Mouse (Mus musculus): ENCODE results near the gene Gc. TPM values are rescaled to one million over a fixed set of nuclear protein-coding genes. Genes with fewer than 3 reads are reported as not detected.
A peak's percentile ranks its signal among the peaks of the same experiment; 100 is the strongest.

Gene Gc
- polyA plus RNA-seq, 1 experiment from 2014 or later: 0.70 TPM

DNA sequence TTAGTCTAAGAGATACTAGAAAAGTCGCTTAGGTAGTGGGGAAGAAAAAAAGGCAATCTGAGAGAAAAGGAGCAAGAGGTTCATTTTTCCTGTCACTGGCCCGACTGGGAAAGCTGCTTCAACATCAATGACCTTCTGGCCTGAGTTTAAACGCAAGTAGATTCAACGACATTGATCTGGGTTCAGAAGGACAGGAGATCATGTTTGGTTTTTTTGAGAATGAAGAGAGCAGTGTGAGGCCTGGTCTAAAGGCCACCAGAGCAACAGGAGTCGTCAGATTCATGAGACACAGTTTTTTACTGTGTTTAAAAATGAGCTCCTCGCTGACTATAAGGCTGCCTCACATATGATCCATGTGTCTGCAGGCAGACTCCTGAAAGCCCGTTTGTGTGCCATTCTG, 9.7 kb downstream of the Gc start:
- H3K9ac ChIP-seq: no peak overlapping the region
- no peak overlapping the region for H3K4me3 ChIP-seq
- H3K4me2 ChIP-seq: no peak overlapping the region
- H3K27ac ChIP-seq: no peak overlapping the region
- no peaks in the 10 kb centered on the region for H3K36me3 ChIP-seq
- 40% methylated on average over 7 of the region's 7 CpGs for WGBS
- ATAC-seq (ENCODE audit: borderline replicate concordance, extremely low read depth, low FRiP score, low TSS enrichment): no peak
- H3K4me1 ChIP-seq: no peaks in the 10 kb centered on the region
- no peaks in the 10 kb centered on the region for H3K27me3 ChIP-seq
- H3K9me3 ChIP-seq: no peaks in the 10 kb centered on the region

DNA sequence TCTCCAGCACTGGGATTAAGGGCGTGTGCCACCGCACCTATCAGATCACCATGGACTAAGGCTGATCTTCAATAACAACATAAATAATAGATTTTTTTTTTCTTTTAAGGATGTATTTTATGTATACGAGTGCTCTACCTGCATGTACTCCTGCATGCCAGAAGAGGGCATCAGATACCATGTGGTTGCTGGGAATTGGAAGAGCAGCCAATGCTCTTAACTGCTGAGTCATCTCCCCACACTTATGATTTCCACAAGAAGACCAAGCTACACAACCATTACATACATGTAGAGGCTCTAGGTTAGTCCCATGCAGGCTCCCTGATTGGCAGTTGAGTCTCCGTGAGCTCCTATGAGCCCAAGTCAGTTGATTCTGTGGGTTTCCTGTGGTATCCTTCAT, 13.3 kb downstream of the Gc start:
- Histone ChIP-seq H3K4me2 (no peak overlapping the region), H3K27ac (no peak overlapping the region), H3K4me1 (no peaks in the 10 kb centered on the region), H3K4me3 (no peak overlapping the region), H3K9ac (no peak overlapping the region), H3K36me3 (no peaks in the 10 kb centered on the region), H3K27me3 (no peaks in the 10 kb centered on the region), H3K9me3 (no peaks in the 10 kb centered on the region)
- ATAC-seq (ENCODE audit: borderline replicate concordance, extremely low read depth, low FRiP score, low TSS enrichment): no peak
- 78% methylated on average over 4 of the region's 4 CpGs for WGBS

DNA sequence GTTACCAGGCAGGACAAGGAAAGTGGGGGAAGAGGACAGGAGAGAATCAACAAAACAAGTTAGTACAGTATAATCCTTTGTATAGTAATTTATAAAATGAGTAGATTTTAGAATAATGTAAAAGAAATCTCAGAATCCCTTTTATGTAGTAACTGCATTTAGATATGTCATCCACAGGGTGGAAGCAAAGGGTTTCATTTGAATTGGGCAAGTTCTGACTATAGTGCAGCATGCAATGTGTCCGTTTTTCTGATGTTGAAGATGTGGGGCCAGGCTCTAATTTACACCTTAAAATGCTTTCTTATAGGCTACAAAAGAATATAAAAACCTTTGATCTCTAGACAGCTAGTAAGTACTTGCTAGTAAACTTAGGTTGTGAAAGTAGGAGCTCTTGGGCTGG, 46.2 kb downstream of the Gc start:
- Histone ChIP-seq H3K4me3 (no peak overlapping the region), H3K27me3 (no peaks in the 10 kb centered on the region), H3K36me3 (no peaks in the 10 kb centered on the region), H3K4me1 (no peaks in the 10 kb centered on the region), H3K9ac (no peak overlapping the region), H3K4me2 (no peak overlapping the region), H3K9me3 (no peaks in the 10 kb centered on the region), H3K27ac (no peak overlapping the region)
- 53% methylated on average over 1 of the region's 1 CpGs for WGBS
- no peak for ATAC-seq (ENCODE audit: borderline replicate concordance, extremely low read depth, low FRiP score, low TSS enrichment)

DNA sequence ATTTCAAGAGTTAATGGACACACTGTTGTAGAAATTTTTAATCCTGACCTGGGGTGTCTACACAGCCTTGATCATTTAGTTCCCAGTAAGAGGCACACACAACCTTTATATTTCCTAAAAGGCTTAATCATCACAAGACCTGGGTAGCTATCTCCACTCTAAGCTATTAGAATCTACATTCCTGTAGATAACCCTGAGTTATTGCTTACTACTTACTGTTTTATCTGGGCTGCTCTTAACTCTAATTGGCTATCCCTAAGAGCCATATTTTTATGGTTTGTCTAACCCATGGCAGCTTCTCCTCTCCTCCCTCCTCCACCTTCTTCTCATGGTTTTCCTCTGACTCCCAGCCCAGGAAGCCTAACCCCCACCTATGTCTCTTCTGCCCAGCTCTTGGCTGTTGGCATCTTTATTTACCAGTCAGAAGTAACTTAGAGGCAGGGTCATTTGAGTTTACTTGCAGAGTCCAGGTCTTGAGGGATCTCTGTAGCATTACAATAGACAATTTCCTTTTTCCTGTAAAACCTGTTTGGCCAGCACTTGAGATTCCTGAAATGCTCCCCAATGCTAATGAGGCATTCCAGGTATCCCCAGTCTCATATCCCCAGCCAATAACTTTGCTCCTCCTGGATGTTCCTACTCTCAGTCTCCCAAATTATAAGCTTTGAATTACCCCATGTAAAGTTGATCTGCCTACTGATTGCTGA, 50.2 kb downstream of the Gc start:
- peak overlapping the region; percentile 6; the same call in 1 of the 2 replicates for H3K27ac ChIP-seq
- H3K4me2 ChIP-seq: no peak overlapping the region
- no peak overlapping the region for H3K9ac ChIP-seq
- no peaks in the 10 kb centered on the region for H3K36me3 ChIP-seq
- ATAC-seq (ENCODE audit: borderline replicate concordance, extremely low read depth, low FRiP score, low TSS enrichment): 0 out of 2 replicates have a peak, but pooled peaks have one; percentile 35
- 0 out of 2 replicates have a peak, but pooled peaks cover 2% of the 10 kb centered on the region for H3K4me1 ChIP-seq
- H3K9me3 ChIP-seq: no peaks in the 10 kb centered on the region
- no peak overlapping the region for H3K4me3 ChIP-seq
- H3K27me3 ChIP-seq: no peaks in the 10 kb centered on the region

DNA sequence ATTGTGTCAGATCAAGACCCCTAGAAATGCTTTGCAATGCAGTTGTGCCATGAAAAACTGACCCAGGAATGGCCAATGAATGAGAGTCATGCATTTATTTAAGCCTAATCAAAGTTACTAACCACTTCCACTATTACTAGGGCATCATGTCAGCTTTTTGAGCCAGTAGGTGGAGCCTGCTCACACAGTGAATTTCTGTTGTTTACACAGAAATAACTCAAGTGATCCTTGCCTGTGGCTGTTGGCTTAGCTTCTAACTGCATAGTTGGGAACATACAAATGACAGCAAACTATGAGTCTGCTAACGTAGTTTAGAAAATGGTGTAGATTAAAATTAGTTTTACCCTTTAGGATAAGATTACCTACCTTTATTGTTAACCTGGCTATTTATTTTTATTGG, 52.6 kb downstream of the Gc start:
- 25% methylated on average over 1 of the region's 1 CpGs for WGBS

DNA sequence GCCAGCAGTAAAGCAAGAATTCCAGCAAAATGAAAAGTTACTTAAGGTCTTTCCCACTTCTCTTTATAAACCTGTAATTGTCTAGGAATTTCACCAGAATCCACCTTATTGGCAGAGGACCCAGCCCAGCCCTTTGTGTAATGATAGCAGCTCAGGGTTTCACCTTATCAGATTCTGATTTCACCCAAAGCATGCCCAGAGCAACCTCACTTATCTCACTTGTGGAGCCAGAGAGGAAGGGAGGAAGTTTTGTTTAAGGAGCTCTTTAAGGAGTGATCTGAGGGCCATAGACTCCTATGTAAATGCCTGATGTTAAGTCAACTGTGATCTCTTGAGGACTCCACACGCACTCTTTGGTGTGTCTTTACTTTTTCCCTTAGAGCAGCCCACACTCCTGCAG, 67.3 kb downstream of the Gc start:
- 42% methylated on average over 1 of the region's 1 CpGs for WGBS
- no peaks in the 10 kb centered on the region for H3K9me3 ChIP-seq
- H3K36me3 ChIP-seq: no peaks in the 10 kb centered on the region
- H3K4me3 ChIP-seq: no peak overlapping the region
- H3K4me2 ChIP-seq: 0 out of 2 replicates have a peak overlapping the region, but pooled peaks have one; percentile 1
- ATAC-seq (ENCODE audit: borderline replicate concordance, extremely low read depth, low FRiP score, low TSS enrichment): peak; percentile 51
- peaks cover 3% of the 10 kb centered on the region; the same call in 1 of the 2 replicates for H3K4me1 ChIP-seq
- H3K27me3 ChIP-seq: no peaks in the 10 kb centered on the region
- H3K9ac ChIP-seq: no peak overlapping the region
- H3K27ac ChIP-seq: peak overlapping the region; percentile 37; the same call in 1 of the 2 replicates

More for the DNA sequence above, 52.6 kb downstream of the Gc start:
- no peak overlapping the region for H3K4me3 ChIP-seq
- H3K36me3 ChIP-seq: no peaks in the 10 kb centered on the region
- H3K9me3 ChIP-seq: no peaks in the 10 kb centered on the region
- no peak overlapping the region for H3K27ac ChIP-seq
- H3K9ac ChIP-seq: no peak overlapping the region
- no peak overlapping the region for H3K4me2 ChIP-seq
- no peaks in the 10 kb centered on the region for H3K27me3 ChIP-seq
- H3K4me1 ChIP-seq: 0 out of 2 replicates have a peak, but pooled peaks cover 2% of the 10 kb centered on the region
- ATAC-seq (ENCODE audit: borderline replicate concordance, extremely low read depth, low FRiP score, low TSS enrichment): no peak

DNA sequence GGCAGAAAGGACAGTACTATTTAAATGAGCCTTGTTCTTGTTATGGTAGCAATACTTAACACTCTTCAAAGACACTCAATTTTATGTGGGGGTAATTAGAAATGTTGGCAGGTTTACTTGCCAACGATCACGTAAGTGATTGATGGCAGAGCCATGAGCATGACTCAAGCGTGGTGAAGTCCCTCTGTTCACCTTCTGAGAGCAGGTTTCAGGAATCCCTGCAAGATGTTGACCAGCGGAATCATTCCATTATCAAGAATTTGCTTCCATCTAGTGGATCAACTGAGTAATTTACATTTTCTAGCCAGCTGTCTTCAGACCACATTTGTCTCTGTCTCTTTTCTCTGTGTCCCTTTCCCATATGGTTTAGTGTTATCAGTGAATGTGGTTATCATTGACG, 73.5 kb downstream of the Gc start:
- Histone ChIP-seq H3K27me3 (no peaks in the 10 kb centered on the region), H3K9ac (no peak overlapping the region), H3K4me2 (no peak overlapping the region), H3K9me3 (no peaks in the 10 kb centered on the region), H3K36me3 (no peaks in the 10 kb centered on the region), H3K4me1 (no peaks in the 10 kb centered on the region), H3K4me3 (no peak overlapping the region), H3K27ac (no peak overlapping the region)
- ATAC-seq (ENCODE audit: borderline replicate concordance, extremely low read depth, low FRiP score, low TSS enrichment): no peak
- 19% methylated on average over 5 of the region's 5 CpGs for WGBS

DNA sequence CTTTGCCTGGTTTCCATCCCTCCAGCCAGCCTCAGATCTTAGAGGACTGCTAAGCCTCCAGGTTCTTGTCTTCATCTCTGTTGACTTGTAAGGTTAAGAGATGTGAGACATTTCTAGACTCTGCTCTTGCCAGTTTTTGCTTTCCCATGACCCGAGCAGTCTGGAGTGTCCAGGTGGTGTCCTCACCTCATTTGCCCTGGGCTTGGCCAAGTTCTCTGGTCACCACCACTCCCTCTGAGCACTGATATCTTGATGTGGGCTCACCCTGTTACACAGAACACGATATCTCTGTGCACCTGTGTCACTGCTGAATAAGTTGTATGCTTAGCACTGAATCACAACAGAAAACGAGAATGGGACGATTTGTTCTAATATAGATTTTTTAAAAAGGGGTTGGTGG, 76.4 kb downstream of the Gc start:
- no peaks in the 10 kb centered on the region for H3K4me1 ChIP-seq
- no peak overlapping the region for H3K27ac ChIP-seq
- H3K4me2 ChIP-seq: no peak overlapping the region
- H3K9ac ChIP-seq: no peak overlapping the region
- no peak for ATAC-seq (ENCODE audit: borderline replicate concordance, extremely low read depth, low FRiP score, low TSS enrichment)
- no peaks in the 10 kb centered on the region for H3K9me3 ChIP-seq
- H3K36me3 ChIP-seq: no peaks in the 10 kb centered on the region
- no peaks in the 10 kb centered on the region for H3K27me3 ChIP-seq
- no peak overlapping the region for H3K4me3 ChIP-seq
- 72% methylated on average over 4 of the region's 4 CpGs for WGBS

DNA sequence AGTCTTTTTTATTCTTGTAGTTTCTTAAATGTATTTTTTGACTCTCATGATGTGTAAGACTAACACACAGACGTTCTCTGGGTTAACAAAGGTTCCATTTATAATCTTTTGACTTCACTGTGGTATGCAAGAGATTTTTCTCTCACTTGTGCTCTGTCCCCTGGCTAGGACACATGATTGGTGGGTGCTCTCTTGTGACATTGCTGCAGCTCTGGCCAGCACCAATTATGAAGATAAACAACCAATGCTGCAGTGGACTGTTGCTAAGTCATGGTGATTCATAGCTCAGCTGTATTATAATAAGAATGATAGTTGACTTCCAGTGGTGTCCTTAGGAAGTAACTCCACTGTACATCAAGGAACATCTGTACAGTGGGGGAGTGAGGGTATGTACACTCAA, 87.6 kb downstream of the Gc start:
- no peak overlapping the region for H3K9ac ChIP-seq
- no peak overlapping the region for H3K27ac ChIP-seq
- no peak for ATAC-seq (ENCODE audit: borderline replicate concordance, extremely low read depth, low FRiP score, low TSS enrichment)
- H3K4me3 ChIP-seq: no peak overlapping the region
- no peaks in the 10 kb centered on the region for H3K27me3 ChIP-seq
- no peaks in the 10 kb centered on the region for H3K36me3 ChIP-seq
- H3K4me1 ChIP-seq: no peaks in the 10 kb centered on the region
- H3K9me3 ChIP-seq: no peaks in the 10 kb centered on the region
- WGBS: 8% methylated on average over 1 of the region's 1 CpGs
- no peak overlapping the region for H3K4me2 ChIP-seq

DNA sequence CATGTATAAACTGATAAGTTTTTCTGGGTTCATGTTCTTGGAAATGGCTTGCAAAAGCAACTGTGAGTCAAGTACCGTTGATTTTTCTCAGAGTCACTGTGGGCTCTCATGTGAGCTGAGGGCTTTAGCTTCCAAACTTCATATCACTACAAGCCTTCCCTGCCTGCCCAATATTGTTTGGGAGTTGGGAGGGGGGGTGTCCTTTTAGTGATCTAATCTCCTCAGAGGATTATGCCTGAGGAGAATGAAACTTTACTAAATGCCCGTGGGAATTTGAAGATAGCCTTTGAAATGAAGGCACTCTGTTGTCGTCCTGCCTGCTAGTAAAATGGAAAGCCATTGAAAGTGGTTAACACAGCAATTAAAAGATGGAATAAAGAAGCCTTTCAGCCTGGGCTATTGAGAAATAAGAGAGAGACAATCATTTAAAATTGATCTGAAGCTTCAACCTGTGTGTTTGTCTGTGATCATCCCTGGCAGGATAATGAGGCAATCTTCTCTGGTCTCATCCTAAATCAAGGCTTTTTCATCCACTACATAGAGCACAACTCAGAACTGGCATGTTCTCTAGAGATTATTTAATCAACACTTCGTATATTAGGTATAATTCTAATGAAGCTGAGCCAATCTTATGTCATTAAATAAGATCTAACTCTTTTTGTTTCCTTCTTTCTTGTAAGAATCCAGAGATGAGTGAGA, 89.5 kb downstream of the Gc start:
- Histone ChIP-seq H3K27ac (no peak overlapping the region), H3K27me3 (no peaks in the 10 kb centered on the region), H3K9ac (no peak overlapping the region), H3K4me3 (no peak overlapping the region), H3K4me2 (no peak overlapping the region), H3K36me3 (no peaks in the 10 kb centered on the region), H3K4me1 (no peaks in the 10 kb centered on the region), H3K9me3 (no peaks in the 10 kb centered on the region)
- no peak for ATAC-seq (ENCODE audit: borderline replicate concordance, extremely low read depth, low FRiP score, low TSS enrichment)
- 61% methylated on average over 4 of the region's 4 CpGs for WGBS
